Mouse (Mus musculus): ENCODE data around the gene Dtd1. TPM values are rescaled to one million over a fixed set of nuclear protein-coding genes. Genes with fewer than 3 reads are reported as not detected.

Dtd1 gene
- polyA plus RNA-seq, 1 experiment from 2014 or later, result 178 TPM

DNA sequence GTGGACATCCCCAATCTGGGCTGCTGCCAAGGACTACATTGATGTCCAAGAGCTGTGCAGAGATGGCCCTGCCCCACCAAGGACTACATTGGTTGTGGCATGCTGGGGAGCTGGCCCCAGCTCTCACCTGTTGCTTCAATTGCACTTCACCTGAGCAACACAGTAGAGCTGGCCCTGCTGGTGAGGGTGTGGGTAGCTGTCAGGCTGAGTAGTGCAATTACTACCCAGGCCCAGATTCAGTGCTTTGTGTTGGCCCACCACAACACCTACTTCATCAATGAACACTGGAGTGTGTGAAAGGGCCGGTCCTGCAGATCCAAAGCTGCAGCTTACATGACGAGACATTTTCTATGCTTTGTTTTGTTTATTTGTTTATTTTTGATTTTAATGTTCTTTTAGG lies 93.1 kb downstream of the Dtd1 start:
- H3K9ac ChIP-seq (ENCODE audit: low read depth, low read length), result no peak overlapping the region
- H3K36me3 ChIP-seq (ENCODE audit: control insufficient read depth, insufficient read depth, low read length), result no peaks in the 10 kb centered on the region
- no peaks in the 10 kb centered on the region for H3K4me1 ChIP-seq (ENCODE audit: control insufficient read depth, insufficient read depth, low read length)
- H3K9me3 ChIP-seq (replicated peaks; ENCODE audit: control insufficient read depth, low read length, poor library complexity, severe bottlenecking), result no peaks in the 10 kb centered on the region
- 95% methylated on average over 2 of the region's 2 CpGs for WGBS
- no peak overlapping the region for H3K4me3 ChIP-seq (ENCODE audit: low read depth, low read length)
- ATAC-seq, result no peak
- H3K4me2 ChIP-seq (ENCODE audit: low read length), result no peak overlapping the region
- no peak overlapping the region for H3K27ac ChIP-seq (ENCODE audit: low read length)
- H3K27me3 ChIP-seq (ENCODE audit: control insufficient read depth, insufficient read depth, low read depth, low read length), result no peaks in the 10 kb centered on the region

DNA sequence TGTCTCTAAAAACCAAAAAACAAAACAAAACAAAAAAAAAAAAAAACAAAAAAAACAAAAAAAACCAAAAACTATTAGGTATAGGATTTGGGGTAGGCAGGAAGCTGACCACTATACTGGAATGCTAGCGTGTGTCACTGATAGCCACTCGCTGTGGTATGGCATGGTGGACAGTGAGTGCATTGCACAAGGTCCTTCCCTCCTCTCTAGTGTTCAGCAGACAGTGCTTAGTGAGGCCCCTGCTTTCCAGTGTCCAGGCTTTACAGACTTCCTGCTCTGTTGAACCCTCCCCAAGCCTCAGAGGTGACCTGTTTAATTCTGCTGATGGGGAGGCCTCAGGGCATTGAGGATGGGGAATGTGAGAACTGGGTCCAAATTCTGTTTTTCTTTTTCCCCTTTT lies 95.2 kb downstream of the Dtd1 start:
- 94% methylated on average over 2 of the region's 2 CpGs for WGBS

DNA sequence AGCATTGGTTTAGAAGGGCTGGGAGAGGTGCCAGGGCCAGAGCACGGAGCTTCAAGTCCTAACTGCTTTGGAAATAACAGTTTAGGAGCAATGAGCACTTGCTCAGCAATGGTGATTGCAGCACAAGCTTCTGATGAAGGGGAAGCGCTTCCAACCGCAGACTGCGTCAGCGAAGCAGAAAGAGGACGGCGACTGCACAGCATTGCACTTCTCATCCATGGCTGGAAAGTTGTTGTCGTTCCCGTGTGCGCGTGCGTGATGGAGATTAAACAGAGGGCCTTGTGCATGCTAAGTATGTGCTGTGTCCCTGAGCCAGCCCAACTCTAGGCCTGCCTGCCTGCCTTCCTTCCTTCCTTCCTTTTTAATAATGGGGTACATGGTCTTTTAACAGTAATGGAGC lies 98.3 kb downstream of the Dtd1 start:
- Histone ChIP-seq H3K4me1 (ENCODE audit: control insufficient read depth, insufficient read depth, low read length) (no peaks in the 10 kb centered on the region), H3K27ac (ENCODE audit: low read length) (no peak overlapping the region), H3K27me3 (ENCODE audit: control insufficient read depth, insufficient read depth, low read depth, low read length) (no peaks in the 10 kb centered on the region), H3K4me2 (ENCODE audit: low read length) (no peak overlapping the region), H3K9me3 (replicated peaks; ENCODE audit: control insufficient read depth, low read length, poor library complexity, severe bottlenecking) (no peaks in the 10 kb centered on the region), H3K36me3 (ENCODE audit: control insufficient read depth, insufficient read depth, low read length) (no peaks in the 10 kb centered on the region), H3K9ac (ENCODE audit: low read depth, low read length) (no peak overlapping the region), H3K4me3 (ENCODE audit: low read depth, low read length) (no peak overlapping the region)
- no peak for ATAC-seq
- WGBS, result 92% methylated on average over 12 of the region's 12 CpGs

More for the DNA sequence above, 95.2 kb downstream of the Dtd1 start:
- H3K27me3 ChIP-seq (ENCODE audit: control insufficient read depth, insufficient read depth, low read depth, low read length), result no peaks in the 10 kb centered on the region
- no peak for ATAC-seq
- H3K4me1 ChIP-seq (ENCODE audit: control insufficient read depth, insufficient read depth, low read length), result no peaks in the 10 kb centered on the region
- no peak overlapping the region for H3K4me3 ChIP-seq (ENCODE audit: low read depth, low read length)
- no peak overlapping the region for H3K9ac ChIP-seq (ENCODE audit: low read depth, low read length)
- H3K9me3 ChIP-seq (replicated peaks; ENCODE audit: control insufficient read depth, low read length, poor library complexity, severe bottlenecking), result no peaks in the 10 kb centered on the region
- H3K4me2 ChIP-seq (ENCODE audit: low read length), result no peak overlapping the region
- no peaks in the 10 kb centered on the region for H3K36me3 ChIP-seq (ENCODE audit: control insufficient read depth, insufficient read depth, low read length)
- no peak overlapping the region for H3K27ac ChIP-seq (ENCODE audit: low read length)

DNA sequence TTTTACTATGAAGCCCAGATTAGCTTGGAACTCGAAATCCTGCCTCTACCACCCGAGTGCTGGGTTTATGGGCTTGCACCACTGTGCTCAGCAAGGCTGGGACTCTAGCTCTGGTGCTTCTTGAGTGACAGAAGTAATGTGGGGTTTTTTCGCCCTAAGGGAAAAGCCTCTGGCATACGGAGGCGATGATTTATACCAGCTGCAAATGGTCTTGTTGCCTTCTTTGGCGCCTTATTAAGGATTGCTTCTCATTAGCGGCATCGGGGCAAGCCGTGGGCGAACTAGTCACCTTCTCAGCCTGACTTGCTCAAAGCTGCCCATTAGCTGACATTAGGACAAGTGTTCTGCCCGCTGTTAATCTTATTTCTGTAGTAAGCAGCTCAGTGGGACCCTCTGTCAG lies 100.9 kb downstream of the Dtd1 start:
- no peak overlapping the region for H3K27ac ChIP-seq (ENCODE audit: low read length)
- H3K4me3 ChIP-seq (ENCODE audit: low read depth, low read length), result no peak overlapping the region
- H3K27me3 ChIP-seq (ENCODE audit: control insufficient read depth, insufficient read depth, low read depth, low read length), result no peaks in the 10 kb centered on the region
- no peaks in the 10 kb centered on the region for H3K9me3 ChIP-seq (replicated peaks; ENCODE audit: control insufficient read depth, low read length, poor library complexity, severe bottlenecking)
- ATAC-seq, result no peak
- 73% methylated on average over 11 of the region's 11 CpGs for WGBS
- no peak overlapping the region for H3K4me2 ChIP-seq (ENCODE audit: low read length)
- no peaks in the 10 kb centered on the region for H3K4me1 ChIP-seq (ENCODE audit: control insufficient read depth, insufficient read depth, low read length)
- no peak overlapping the region for H3K9ac ChIP-seq (ENCODE audit: low read depth, low read length)
- no peaks in the 10 kb centered on the region for H3K36me3 ChIP-seq (ENCODE audit: control insufficient read depth, insufficient read depth, low read length)

DNA sequence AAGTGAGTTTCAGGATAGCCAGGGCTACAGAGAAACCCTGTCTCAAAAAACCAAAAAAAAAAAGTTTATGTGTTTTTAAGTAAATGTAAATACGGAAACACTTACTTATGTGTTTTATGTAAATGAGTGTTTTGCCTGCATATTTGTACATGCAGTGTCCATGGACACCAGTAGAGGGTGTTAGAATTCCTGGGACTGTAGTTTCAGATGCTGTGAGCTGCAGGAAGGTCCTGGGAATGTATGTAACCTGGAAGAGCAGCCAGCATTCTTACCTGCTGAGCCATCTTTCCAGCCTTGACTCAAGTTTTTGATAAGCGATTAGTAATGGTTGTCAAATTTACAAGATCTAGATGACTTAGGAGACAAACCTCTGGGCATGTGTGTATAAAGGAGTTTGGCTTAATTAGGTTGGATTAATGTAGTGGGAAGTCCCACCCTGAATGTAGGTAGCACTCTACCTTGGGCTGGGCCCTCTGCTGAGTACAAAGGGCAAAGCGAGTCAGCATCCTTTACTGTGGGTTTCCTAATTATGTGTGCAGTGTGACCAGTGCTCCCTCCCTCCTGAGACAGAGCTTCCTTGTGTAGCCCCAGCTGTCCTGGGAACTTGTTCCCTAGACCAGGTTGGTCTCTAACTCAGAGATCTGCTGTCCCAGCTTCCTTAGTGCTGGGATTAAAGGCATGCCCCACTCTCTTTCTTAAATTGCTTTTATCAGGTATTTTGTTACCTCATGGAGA lies 101.9 kb downstream of the Dtd1 start:
- WGBS, result 91% methylated on average over 3 of the region's 3 CpGs
- no peaks in the 10 kb centered on the region for H3K36me3 ChIP-seq (ENCODE audit: control insufficient read depth, insufficient read depth, low read length)
- H3K4me3 ChIP-seq (ENCODE audit: low read depth, low read length), result no peak overlapping the region
- H3K4me1 ChIP-seq (ENCODE audit: control insufficient read depth, insufficient read depth, low read length), result no peaks in the 10 kb centered on the region
- H3K9me3 ChIP-seq (replicated peaks; ENCODE audit: control insufficient read depth, low read length, poor library complexity, severe bottlenecking), result no peaks in the 10 kb centered on the region
- no peak overlapping the region for H3K4me2 ChIP-seq (ENCODE audit: low read length)
- no peak overlapping the region for H3K9ac ChIP-seq (ENCODE audit: low read depth, low read length)
- no peak for ATAC-seq
- H3K27ac ChIP-seq (ENCODE audit: low read length), result no peak overlapping the region
- no peaks in the 10 kb centered on the region for H3K27me3 ChIP-seq (ENCODE audit: control insufficient read depth, insufficient read depth, low read depth, low read length)

DNA sequence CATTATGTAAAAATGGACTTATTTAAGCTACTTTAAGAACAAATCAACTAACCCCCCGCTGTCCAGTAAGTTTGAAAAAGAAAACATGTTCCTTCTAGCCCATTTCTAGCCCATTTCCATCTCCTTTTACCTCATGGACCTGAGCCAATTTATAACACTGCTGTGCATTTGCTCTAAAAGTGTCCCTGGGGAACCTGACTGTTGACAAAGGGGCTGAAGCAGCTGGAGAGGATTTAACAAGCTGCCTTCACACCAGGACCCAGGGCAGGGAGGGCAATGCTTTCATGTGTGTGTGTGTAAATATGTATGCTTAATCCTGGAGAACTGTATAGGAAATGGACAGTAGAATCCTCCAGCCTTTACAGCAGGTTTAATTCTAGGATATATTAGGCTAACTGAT lies 109.6 kb downstream of the Dtd1 start:
- H3K4me1 ChIP-seq (ENCODE audit: control insufficient read depth, insufficient read depth, low read length), result peaks cover 2% of the 10 kb centered on the region; the same call in 1 of the 2 replicates
- no peak overlapping the region for H3K4me3 ChIP-seq (ENCODE audit: low read depth, low read length)
- peak; percentile 34; the same call in 1 of the 2 replicates for ATAC-seq
- H3K36me3 ChIP-seq (ENCODE audit: control insufficient read depth, insufficient read depth, low read length), result no peaks in the 10 kb centered on the region
- H3K9ac ChIP-seq (ENCODE audit: low read depth, low read length), result no peak overlapping the region
- no peak overlapping the region for H3K27ac ChIP-seq (ENCODE audit: low read length)
- WGBS, result 43% methylated on average over 1 of the region's 1 CpGs
- H3K27me3 ChIP-seq (ENCODE audit: control insufficient read depth, insufficient read depth, low read depth, low read length), result no peaks in the 10 kb centered on the region
- no peak overlapping the region for H3K4me2 ChIP-seq (ENCODE audit: low read length)
- H3K9me3 ChIP-seq (replicated peaks; ENCODE audit: control insufficient read depth, low read length, poor library complexity, severe bottlenecking), result no peaks in the 10 kb centered on the region

DNA sequence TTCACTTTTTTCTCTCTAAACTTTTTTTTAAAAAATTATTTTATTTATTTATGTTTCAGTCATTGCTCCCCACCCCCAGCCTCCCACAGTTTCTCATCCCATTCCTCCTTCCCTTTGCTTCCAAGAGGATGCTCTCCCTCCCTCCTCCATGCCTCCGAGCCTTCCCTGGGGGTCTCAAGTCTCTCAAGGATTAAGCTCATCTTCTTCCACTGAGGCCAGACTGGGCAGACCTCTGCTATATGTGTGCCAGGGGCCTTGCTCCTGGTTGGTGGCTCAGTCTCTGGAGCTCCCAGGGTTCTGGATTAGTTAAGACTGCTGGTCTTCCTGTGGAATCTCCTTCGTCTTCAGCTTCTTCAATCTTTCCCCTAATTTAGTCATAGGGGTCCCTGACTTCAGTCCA lies 110.0 kb downstream of the Dtd1 start:
- H3K4me2 ChIP-seq (ENCODE audit: low read length), result no peak overlapping the region
- no peak overlapping the region for H3K4me3 ChIP-seq (ENCODE audit: low read depth, low read length)

DNA sequence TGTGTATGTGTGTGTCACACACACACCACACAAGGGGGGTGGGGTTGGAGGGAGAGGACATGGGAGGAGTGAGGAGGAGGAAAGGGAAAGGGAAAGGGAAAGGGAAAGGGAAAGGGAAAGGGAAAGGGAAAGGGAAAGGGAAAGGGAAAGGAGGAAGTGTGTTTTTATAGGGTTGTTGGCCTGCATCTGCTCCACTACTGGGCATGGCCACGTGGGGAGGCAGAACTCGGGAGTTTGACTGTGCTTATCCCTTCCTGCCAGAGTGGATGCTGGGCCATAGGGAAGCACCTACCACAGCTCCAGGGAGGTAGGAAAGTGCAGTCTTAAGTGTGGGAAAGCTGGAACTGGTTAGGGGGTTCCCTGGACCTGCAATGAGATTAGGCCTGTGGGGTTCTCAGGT lies 114.9 kb downstream of the Dtd1 start:
- no peaks in the 10 kb centered on the region for H3K36me3 ChIP-seq (ENCODE audit: control insufficient read depth, insufficient read depth, low read length)
- H3K4me3 ChIP-seq (ENCODE audit: low read depth, low read length), result no peak overlapping the region
- H3K27me3 ChIP-seq (ENCODE audit: control insufficient read depth, insufficient read depth, low read depth, low read length), result no peaks in the 10 kb centered on the region
- no peaks in the 10 kb centered on the region for H3K4me1 ChIP-seq (ENCODE audit: control insufficient read depth, insufficient read depth, low read length)
- no peak for ATAC-seq
- no peaks in the 10 kb centered on the region for H3K9me3 ChIP-seq (replicated peaks; ENCODE audit: control insufficient read depth, low read length, poor library complexity, severe bottlenecking)
- H3K4me2 ChIP-seq (ENCODE audit: low read length), result no peak overlapping the region
- no peak overlapping the region for H3K27ac ChIP-seq (ENCODE audit: low read length)
- WGBS, result 90% methylated on average over 2 of the region's 2 CpGs
- no peak overlapping the region for H3K9ac ChIP-seq (ENCODE audit: low read depth, low read length)

More for the DNA sequence above, 110.0 kb downstream of the Dtd1 start:
- Histone ChIP-seq H3K4me1 (ENCODE audit: control insufficient read depth, insufficient read depth, low read length) (peaks cover 2% of the 10 kb centered on the region; the same call in 1 of the 2 replicates), H3K27ac (ENCODE audit: low read length) (no peak overlapping the region), H3K27me3 (ENCODE audit: control insufficient read depth, insufficient read depth, low read depth, low read length) (no peaks in the 10 kb centered on the region), H3K9ac (ENCODE audit: low read depth, low read length) (no peak overlapping the region), H3K9me3 (replicated peaks; ENCODE audit: control insufficient read depth, low read length, poor library complexity, severe bottlenecking) (no peaks in the 10 kb centered on the region), H3K36me3 (ENCODE audit: control insufficient read depth, insufficient read depth, low read length) (no peaks in the 10 kb centered on the region)
- WGBS, result 44% methylated on average over 2 of the region's 2 CpGs
- no peak for ATAC-seq

DNA sequence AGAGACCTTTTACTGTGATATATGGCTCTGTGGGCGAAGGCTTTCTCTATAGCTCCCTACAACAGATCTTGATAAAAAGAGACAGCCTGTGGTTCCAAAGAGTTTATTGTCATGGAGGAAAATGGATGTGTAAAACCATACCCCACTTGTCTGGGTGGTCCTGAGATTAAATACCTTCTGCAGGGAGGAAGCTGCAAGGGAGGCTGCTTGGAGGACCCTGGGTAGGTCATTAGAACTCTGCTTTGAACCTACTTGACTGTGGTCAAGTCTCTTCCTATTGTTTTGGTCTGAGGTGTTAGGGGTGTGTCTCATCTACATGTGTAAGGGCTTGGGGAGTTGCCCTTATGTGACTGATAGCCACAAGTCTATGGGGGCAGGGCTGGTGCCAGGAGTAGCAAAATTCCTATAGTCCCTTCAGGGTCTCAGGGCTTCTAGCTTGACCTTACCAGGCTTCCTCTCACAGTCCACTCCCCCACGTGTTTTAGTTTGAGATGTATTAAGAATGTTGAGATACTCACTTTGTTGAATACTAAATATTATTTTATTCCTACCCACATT lies 115.6 kb downstream of the Dtd1 start:
- no peak overlapping the region for H3K9ac ChIP-seq (ENCODE audit: low read depth, low read length)
- H3K9me3 ChIP-seq (replicated peaks; ENCODE audit: control insufficient read depth, low read length, poor library complexity, severe bottlenecking), result no peaks in the 10 kb centered on the region
- H3K27me3 ChIP-seq (ENCODE audit: control insufficient read depth, insufficient read depth, low read depth, low read length), result no peaks in the 10 kb centered on the region
- H3K4me2 ChIP-seq (ENCODE audit: low read length), result no peak overlapping the region
- no peaks in the 10 kb centered on the region for H3K36me3 ChIP-seq (ENCODE audit: control insufficient read depth, insufficient read depth, low read length)
- no peak overlapping the region for H3K4me3 ChIP-seq (ENCODE audit: low read depth, low read length)
- no peak for ATAC-seq
- H3K4me1 ChIP-seq (ENCODE audit: control insufficient read depth, insufficient read depth, low read length), result no peaks in the 10 kb centered on the region
- WGBS, result 69% methylated on average over 2 of the region's 2 CpGs
- H3K27ac ChIP-seq (ENCODE audit: low read length), result no peak overlapping the region

Measured in midbrain, embryonic 16.5 days (tissue).